Mouse (Mus musculus): ENCODE measurements around the gene Glrx.
A peak's percentile ranks its signal among the peaks of the same experiment; 100 is the strongest.
"Not testable (repeated sequence)": the region's sequence is repeated elsewhere in the genome, so short reads cannot be mapped to it uniquely, and the experiment has no call there.

Glrx gene

DNA sequence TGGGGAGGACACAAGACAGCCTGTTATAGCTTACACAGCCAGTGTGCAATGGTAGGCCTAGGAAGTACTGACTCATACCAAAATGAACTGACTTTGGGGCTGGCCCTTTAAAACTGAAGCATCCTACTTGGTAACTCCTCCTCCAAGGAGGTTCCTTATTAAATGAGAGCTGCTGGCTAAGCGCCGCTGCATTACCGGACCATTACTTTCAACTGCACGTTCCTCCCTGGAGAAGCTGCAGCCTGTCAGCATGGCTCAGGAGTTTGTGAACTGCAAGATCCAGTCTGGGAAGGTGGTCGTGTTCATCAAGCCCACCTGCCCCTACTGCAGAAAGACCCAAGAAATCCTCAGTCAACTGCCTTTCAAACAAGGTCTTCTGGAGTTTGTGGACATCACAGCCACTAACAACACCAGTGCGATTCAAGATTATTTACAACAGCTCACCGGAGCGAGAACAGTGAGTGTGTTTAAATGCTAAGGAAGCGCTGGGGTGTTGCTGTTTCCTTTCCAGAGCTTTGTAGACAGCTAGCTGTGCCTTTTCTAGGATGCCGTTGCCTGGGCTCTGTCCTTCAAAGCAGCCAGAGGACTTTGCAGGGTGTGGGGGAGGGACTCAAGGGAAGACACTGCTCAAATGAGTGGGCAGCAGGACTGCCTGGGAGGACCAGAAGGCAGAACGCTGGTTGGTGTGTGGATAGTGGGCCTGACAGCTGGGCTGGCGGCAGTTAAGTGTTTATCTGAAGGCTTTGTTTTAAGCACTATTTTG is at the start of gene Glrx:
Gene Glrx (plus strand): TSS at position 150 of the 763 bp plus-strand sequence.
- DNase-seq (ENCODE audit: low read depth), result no peak

DNA sequence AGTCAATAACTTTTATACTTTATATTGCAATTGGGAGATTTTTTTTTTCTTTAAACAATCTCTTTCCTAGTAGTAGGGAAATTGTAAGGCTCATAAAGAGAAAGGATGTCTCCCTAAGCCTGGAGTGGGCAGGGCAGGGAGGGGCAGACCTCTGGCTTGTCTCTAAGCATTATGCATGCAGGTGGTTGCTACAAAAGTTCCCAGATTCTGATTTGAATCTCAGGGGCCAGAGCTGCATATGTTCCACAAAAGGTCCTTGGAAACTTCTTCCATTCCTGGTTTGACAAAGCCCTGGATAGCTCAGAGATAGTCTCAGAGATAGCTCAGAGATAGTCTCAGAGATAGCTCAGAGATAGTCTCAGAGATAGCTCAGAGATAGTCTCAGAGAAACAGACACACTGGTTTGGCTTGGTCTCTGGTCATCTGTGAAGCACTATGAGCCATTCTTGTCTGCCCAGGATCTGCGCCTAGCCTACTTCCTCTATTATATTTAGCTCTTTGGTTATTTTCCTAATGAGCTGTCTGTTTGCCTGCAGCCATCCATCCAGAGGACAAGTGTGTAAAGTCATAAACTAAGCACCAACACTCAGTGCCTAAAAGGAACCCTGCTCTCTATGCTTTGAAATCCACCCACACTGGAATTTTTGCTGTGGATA is 49.0 kb upstream of the Glrx start:
- DNase-seq (ENCODE audit: low read depth), result no peak

DNA sequence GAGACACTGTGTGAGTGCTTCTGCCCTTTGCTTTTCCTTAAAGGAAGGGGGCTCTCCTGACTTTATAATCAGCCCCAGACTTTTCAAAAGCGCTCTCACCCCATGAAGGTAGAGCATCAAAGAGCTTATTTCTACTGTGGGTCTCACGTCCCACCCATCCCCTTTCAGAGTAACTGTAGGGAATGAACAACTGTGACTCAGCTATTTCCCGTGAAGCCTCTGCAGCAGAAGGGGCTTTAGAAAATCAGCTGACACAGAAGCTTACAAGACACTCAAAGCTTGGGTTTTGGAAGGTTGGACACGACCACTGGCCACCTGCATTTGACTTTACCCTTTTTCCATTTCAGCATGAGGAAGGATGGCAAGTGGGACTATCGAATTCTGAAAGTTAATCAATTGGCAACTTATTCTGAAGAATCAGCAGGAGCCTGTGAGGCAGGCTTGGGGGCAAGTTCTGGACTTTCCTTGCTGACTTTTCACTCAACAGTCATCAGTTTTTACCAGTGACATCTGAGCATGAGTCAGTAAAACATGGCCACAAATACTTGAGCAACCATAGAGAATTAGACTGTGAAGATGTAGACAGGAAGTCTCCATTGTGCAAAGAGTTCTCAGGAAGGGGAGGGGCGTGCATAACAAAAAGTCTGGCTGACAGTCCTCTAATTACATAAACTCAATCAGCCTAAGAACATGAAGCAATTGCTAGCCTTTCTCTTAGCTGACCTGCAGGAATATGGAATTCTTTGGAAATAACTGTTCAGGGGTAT is 45.6 kb upstream of the Glrx start:
- DNase-seq (ENCODE audit: low read depth), result no peak

DNA sequence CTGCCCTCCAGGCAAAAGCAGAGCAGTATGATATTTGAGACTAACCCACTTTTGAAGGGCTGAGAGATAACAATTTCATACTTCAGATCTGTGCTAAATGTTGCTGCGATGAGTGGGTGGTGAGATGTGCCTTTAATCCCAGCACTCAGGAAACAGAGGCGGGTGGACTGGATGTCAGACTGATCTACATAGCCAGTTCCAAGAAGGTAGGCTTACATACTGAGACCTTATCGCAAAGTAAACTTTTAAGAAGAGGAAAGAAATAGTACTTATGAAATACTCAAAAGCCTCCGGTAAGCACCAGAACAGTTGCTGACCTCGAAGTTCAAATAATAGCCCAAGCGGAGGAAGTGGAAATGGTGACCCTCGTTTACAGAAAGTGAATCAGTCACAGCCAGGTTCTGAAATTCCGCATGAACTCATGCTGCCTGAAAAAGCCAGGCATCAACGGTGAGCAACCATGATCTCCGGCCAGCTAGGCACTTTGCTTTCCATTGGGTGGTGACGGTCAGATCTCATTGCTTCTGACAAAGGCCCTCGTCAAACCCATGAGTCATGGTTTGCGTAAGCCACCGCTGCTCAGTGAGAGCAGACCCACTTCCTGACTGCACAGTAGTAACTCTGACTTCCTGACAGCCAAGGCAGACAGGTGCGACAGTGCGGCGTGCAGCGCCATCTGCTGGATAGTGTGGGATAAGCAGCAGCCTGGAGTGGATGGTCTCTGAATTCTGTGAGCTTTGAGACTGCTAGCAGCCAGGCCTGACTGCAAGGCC is 42.1 kb upstream of the Glrx start:
- DNase-seq (ENCODE audit: low read depth), result peak; percentile 89

DNA sequence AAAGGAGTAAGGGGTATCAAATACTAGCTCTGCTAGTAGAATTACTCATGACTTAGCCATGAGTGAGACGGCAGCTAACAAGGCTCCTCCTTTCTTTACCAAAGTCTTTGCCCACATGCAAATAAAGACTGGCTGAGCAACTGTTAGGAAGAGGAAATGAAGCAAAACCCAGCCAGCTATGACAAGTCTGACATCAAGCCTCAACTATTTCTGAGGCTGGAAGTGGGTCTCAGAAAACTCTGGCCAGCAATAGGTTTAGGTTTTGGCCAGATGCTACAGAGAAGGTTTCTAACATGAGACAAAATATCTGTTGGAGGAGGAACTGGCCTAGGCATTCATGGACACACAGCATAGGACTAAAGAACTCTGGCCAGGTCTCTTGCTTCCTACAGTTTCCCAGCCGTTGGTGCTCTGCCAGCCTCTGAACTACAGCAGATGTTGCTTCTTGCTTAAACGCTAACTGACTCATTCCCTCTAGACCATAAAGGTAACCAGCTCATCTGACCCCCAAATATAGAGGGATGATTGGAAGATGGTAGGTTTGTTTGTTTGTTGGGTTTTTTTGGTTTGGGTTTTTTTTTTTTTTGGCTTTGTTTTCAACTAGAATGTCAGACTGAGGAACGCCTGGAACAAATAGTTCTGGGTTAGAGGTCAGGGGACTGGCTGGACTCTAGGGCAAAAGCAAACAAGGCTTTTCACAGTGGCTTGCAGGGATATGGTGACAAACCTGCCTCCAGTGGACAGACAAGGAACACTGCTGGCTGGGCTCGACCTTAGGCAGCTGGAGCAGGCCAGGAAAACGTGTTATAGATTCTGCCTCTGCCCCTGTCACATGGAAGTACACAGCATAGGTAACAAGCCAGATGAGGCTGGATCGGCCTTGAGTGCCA is 41.0 kb upstream of the Glrx start:
- no peak for DNase-seq (ENCODE audit: low read depth)

DNA sequence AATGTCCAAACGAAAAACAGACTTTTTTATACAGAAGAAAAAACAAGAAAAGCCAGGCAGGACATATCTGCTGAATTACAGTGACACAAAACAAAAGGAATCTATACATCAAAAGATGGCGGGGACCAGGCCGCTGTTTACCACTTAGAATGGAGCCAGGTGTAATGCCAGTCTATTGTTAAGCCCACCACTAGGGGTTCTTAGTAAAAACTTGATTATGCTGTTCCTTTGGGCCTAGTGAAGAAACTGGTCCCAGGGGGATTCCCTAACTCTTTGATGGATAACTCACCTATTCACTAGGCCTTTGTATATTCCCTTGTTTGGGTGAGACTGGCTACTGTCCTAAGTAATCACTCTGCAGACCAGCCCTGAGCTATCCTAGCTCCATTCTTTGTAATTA is 40.2 kb upstream of the Glrx start:
- DNase-seq (ENCODE audit: low read depth), result no peak

DNA sequence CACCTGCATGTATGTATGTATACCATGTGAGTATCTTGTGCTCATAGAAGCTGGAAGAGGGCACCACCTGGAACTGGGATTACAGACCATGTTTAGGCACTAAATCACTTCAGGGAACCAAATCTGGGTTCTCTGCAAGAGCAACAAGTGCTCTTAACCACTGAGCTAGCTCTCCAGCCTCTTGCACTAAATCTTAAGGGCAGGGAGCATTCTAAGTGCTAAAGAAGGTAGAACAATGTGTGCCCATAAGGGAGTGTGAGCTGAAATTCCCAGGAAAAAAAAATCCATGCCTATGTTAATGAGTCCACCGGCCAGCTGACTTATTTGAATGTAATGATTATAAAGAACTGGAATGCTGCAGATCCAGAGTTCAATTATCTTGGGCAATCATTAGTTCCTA is 31.7 kb upstream of the Glrx start:
- no peak for DNase-seq (ENCODE audit: low read depth)

DNA sequence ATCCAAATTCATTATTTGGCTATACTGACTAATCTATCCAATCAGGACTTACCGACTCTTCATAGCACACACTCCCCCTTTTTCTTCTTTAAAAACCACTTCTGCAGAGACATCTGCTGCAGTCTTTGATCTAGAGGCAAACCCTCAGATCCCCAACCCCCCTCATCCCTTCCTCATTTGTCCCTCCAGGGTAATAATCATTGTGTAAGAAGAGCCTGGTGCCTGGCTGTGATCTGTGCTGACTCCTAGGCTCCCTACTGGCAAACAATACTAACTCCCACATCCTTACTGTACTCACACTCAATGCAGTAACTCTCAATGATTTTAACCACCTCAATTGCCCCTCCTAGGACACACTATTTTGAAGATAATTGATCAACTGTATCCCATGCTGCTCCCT is 29.7 kb upstream of the Glrx start:
- no peak for DNase-seq (ENCODE audit: low read depth)

DNA sequence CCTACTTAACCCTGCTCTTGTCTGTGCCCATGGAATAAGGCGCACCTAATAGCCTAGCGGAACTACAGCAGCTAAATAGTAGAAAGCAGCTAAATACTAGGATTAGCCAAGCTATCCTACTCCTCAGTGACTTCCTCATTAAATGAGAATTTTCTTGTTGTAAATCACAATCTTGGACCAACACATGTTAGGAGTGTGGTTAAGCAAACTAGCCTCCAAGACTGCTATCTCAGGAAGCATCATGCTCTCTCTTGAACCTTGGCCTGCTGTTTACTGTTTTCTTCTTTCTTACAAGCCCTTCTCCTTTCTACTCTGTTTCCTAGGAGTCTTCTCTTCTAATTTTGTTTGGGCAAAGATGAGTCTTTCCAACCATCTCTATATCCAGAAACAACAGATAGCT is 22.5 kb upstream of the Glrx start:
- no peak for DNase-seq (ENCODE audit: low read depth)

DNA sequence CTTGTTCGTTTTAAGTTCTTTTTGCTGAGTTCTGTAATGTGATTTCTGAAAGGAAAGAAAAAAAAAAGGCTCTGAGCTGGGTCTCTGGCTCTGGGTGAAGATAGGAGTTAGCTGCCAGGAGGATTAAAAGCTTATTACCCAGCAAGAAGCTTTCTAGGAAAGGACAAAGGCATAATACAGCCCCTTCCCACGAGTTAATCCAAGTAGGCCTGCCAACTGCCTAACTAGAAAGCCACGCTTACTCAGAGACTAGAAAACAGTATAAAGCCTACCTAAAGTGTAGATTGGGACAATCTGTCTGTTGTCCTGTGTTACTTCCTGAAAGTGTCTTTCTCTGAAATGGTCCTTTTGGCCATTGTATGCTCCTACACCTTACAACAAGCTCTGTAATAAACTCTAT is 21.2 kb upstream of the Glrx start:
- DNase-seq (ENCODE audit: low read depth), result no peak

DNA sequence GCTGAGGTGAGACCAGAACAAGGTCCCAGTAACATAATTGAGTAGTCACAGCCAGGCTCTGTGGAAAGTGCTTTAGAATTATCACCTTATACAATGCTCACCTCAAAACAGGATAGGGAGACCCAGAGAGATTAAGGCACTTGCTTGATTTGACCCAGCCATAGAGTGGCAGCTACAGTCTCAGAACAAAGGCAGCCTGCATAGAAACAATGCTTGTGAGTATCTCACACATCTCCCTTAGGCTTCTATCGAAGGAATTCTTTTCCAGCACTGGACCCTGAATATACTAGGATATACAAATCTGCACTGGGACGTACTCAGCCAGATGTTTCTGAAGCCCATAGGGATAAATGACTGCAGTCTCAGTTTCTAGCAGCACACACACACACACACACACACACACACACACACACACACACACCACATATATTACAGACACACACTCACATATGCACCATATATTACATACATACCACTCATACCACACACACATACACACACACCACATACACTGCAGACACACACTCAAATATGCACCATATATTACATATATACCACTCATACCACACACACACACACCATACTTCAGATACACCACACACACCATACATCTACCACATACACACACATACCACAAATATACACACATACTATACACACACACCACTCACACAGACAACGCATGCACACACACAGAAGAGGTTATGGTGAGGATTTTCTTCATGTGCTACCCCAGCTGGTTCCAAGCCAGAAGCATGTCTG is 20.5 kb upstream of the Glrx start:
- no peak for DNase-seq (ENCODE audit: low read depth)

DNA sequence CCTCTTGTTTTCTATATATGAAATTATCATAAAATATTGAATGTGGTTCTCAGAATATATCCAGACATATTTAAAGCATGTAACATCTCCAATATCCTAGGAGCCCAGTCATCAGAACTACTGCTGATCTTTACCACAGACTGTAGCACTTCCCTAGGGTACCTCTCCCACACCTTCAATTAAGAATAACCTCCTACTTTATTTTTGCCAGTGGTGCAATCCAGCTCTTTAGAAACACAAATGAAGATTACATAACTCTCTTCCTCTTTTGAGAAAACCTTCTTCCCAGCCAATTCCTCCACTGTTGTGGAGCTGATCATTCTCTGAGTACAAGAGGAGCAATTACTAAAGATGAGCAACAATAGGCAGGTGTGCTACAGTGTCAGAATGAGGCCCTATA is 19.8 kb upstream of the Glrx start:
- DNase-seq (ENCODE audit: low read depth), result no peak

DNA sequence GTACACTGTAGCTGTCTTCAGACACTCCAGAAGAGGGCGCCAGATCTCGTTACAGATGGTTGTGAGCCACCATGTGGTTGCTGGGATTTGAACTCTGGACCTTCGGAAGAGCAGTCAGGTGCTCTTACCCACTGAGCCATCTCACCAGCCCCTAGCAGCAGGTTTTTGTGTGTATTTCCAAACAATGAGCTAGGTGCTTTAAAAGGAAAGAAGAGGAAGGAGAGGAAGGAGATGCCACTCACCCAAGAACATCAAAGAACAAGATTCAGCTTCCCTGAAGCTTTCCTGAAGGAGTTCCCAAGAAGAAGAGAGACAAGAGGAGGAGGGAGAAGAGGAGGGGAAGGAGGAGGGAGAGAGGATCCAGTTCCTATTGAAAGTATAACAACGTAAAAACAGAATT is 17.3 kb upstream of the Glrx start:
- DNase-seq (ENCODE audit: low read depth), result not testable (repeated sequence)

DNA sequence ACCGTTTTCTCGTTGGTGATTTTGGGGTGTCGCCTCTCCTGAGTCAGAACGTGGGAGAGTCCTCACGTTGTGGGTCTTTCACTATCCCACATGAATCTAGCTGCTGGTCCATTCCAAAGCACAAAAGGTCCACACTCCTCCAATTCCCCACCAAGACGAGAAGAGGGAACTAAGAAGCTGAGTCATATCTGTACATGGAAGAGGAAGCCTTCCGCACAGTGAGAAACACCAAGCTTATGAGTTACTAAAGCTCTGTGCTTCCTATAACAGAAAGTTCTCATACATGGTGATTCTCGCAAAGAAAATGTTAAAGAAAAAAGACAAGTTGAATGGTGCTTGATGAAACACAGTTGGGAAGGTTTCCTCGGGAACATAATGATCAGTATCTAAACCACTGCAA is 16.5 kb upstream of the Glrx start:
- no peak for DNase-seq (ENCODE audit: low read depth)

DNA sequence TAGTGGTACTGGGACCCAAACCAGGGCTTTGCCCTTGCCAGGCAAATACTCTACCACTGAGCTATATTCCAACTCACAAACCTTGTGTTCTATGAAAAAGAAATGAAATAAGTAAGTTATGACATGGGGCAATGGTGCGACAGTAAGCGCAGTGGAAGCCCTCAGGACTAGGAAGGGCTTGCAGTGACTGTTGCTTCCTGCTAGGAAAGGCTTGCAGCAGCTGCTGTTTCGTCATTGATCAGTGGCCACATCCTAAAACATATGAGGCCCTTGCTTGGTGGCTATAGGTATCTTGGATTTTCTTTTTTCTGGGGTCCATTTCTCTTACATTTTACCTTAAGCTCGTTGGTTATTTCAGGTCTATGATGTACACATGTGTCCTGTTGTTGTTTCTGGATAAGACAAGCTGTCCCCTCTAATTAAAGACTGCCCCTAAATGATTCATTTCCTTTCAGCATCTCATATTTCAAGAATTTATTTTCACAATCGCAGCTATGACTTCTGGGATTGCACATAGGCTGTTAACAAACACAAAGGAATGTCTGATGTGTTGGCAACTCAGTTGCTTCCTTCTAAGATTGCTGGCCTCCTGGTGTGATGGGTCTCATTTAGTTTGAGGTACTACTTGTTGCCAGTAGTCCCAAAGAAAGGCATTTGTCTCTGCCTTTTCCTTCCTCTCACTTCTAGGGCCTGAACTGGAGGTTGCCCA is 14.9 kb upstream of the Glrx start:
- DNase-seq (ENCODE audit: low read depth), result no peak

DNA sequence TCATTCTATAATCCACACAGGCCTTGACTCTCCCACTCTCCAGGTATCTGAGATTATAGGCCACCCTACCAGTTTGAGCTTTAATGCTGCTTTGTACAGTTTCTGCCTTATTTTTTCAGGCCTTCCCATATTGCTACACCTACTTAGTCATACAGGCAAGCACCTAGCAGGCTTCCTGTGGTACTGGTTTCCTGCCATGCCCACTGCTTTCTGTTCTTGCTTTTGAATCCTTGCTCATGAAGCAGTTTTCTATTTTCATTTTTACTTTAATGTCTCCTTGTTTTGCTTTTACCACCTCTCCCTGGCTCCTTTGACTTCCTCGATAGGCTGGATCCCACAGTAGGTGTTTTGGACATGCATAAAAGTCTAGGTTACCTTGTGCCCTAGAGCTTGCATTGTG is 14.3 kb upstream of the Glrx start:
- DNase-seq (ENCODE audit: low read depth), result no peak

DNA sequence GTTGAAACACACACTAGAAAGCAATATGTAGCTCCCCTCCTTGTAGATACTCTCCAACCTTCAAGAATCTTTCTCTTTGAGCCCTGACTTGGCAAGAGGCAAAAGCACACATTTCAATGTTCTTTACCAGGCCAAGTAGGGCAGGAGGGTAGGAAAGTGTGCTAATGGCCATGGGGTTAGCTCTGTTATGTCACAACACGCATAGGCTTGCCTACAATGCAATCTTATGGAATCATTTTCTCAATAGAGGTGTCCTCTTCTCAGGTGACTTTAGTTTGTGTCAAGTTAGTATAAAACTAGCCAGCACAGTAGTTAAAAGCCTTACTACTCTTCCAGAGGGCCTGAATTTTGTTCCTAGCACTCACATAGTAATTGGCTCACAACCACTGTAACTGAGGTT is 9.0 kb upstream of the Glrx start:
- DNase-seq (ENCODE audit: low read depth), result no peak

DNA sequence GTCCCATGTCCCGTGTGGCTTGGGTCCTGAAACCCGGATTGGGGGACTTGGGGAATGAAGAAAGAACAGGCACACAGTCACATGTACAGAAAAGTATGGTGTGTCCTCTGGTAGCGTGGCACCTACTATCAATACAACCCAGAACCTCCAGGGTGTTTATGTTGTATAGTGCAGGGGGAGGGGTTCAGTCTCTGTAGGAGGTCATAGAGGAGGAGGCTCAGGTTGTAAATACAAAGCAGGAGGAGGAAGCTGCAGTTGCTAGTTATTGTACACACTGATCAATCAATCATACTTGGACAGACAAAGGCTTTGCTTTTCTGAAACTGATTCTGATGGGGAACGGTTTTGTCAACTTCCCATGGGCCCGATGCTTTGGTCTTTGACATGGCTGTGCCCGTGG is 8.0 kb upstream of the Glrx start:
- no peak for DNase-seq (ENCODE audit: low read depth)

DNA sequence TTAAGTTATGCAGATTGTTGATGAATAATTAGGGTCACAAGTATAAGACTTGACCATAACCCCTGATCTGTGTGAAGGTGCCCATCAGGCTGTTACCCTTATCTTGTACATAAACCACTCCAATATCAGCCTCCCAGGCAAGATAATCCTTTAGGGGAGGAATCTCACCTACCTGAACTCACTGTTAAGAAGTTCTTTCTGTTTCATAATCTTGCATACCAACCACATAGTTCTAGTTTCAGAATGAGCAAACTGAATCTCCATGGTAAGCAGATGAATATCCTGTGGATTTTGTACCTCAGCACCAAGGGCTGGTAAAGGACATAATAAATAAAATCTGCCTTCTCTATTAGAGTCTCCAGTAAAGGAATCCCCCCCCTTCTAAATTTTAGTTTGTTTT is 7.0 kb upstream of the Glrx start:
- no peak for DNase-seq (ENCODE audit: low read depth)

DNA sequence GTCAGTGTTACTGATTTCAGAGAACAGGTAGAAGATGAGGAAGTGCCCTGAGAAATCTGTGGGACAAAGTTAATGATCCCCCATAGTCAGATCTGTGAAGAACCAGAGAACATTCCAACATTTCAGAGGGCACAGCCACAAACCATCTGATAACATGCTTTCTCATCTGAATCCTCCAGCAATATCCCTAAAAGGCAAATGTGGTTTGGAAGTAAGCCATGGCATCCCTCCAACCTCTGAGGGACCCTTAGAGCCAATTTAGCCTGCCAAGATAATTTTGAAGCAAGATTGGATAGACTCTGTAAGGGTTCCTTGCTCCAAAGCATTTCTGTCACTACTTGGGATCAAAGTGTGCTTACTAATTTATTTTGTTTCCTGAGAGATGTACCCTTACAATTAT is 6.2 kb upstream of the Glrx start:
- no peak for DNase-seq (ENCODE audit: low read depth)

All from c-Kit-positive CD71-negative TER-119-negative erythroid progenitor cells, embryonic 14.5 days (primary cell).